Mouse (Mus musculus): Measurements from ENCODE around the gene 1700086D15Rik. TPM values are rescaled to one million over a fixed set of nuclear protein-coding genes. Genes with fewer than 3 reads are reported as not detected.

The 1700086D15Rik gene
- polyA plus RNA-seq (2014; fragmentation: Illumina TruSeq; extraction: RNeasy Lipid Tissue Mini Kit (QIAGEN cat#74804); ENCODE audit: low read depth, low replicate concordance), result not detected

DNA sequence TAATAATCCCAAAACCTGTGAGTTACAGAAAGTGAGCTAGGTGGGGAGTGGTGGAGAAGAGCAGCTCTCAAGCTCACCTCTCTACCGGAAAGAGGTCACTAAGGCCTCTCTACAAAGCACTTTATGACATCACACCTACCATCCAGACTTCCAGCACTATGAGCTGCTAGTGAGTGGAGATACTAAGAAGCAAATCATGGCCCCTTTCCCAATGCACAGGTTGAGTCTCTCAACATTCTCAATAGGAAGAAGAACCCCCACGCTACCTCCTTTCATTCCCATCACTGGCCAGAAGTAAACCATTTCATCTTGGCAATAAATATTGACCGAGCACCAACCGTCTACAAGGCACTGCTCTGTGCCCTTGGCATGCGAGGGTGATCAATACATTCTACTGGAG, at the start of gene 1700086D15Rik:
Gene 1700086D15Rik (minus strand): TSS at position 101 of the 400 bp plus-strand sequence.

DNA sequence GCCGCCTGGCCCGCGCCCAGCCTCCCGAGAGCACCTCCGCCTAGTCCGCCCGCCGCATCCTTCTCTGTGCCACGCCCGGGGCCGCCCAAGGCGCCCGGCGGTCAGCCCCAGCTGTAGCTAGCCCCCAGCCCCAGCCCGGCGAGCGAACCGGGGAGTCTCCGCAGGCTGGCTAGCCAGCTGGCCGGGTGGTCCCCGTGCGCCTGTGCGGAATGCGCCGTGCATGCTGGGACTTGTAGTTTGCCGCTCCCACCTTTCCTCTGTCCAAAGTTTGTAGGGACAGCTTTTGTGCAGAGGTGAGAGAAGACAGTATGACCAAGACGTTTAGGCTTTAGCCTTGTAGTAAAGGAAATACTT, 3.1 kb upstream of the 1700086D15Rik start, which contains the start of gene Arhgap44:
Gene Arhgap44 (minus strand): TSS at position 195 of the 354 bp plus-strand sequence.

Other genes with a start within 250 kb of the 1700086D15Rik start
- gene Elac2, start 180.9 kb downstream of the 1700086D15Rik start, polyA plus RNA-seq (2014; fragmentation: Illumina TruSeq; extraction: RNeasy Lipid Tissue Mini Kit (QIAGEN cat#74804); ENCODE audit: low read depth, low replicate concordance), result 19.1 TPM
- gene Arhgap44, start 3.1 kb upstream of the 1700086D15Rik start, polyA plus RNA-seq (2014; fragmentation: Illumina TruSeq; extraction: RNeasy Lipid Tissue Mini Kit (QIAGEN cat#74804); ENCODE audit: low read depth, low replicate concordance), result 21.7 TPM
- gene Myocd, start 110.1 kb upstream of the 1700086D15Rik start, polyA plus RNA-seq (2014; fragmentation: Illumina TruSeq; extraction: RNeasy Lipid Tissue Mini Kit (QIAGEN cat#74804); ENCODE audit: low read depth, low replicate concordance), result 31.1 TPM